Mouse (Mus musculus) kidney, postnatal 0 days (tissue): Measurements from ENCODE around the gene Mmrn2. TPM values are rescaled to one million over a fixed set of nuclear protein-coding genes. Genes with fewer than 3 reads are reported as not detected.

Experiments used
- ATAC-seq: fragments of 200-750 bp; cut with Nextera tagmentation; replicated peaks from 2 replicates; pipeline ENCODE4 v1.8.0; 2017; ENCODE audit warnings: low read depth, moderate number of reproducible peaks, moderate TSS enrichment, moderate library complexity; ENCODE audit not compliant: low FRiP score
- DNase-seq: peaks from one replicate; pipeline ENCODE4 v3.0.0-alpha.2; 2016; ENCODE audit warnings: low spot score
- H3K27ac ChIP-seq: fragments of 300-500 bp; sonication (generic); 2 replicates; pipeline ENCODE4 v1.5.1; 2014; ENCODE audit warnings: mild to moderate bottlenecking
- H3K27me3 ChIP-seq: fragments of 300-500 bp; sonication (generic); 2 replicates; pipeline ENCODE4 v1.6.1; 2014; ENCODE audit warnings: low read length, mixed read lengths; ENCODE audit not compliant: insufficient read depth
- H3K36me3 ChIP-seq: fragments of 300-500 bp; sonication (generic); 2 replicates; pipeline ENCODE4 v1.6.1; 2014; ENCODE audit warnings: low read length, mixed read lengths; ENCODE audit not compliant: insufficient read depth
- H3K4me1 ChIP-seq: fragments of 300-500 bp; sonication (generic); replicated peaks from 2 replicates; pipeline ENCODE4 v1.6.1; 2014; ENCODE audit warnings: antibody characterized with exemption, low read length, mixed read lengths; ENCODE audit not compliant: insufficient read depth
- H3K4me2 ChIP-seq: fragments of 300-500 bp; sonication (generic); 2 replicates; pipeline ENCODE4 v1.6.1; 2014; ENCODE audit warnings: mild to moderate bottlenecking, low read length, moderate library complexity, mixed read lengths
- H3K4me3 ChIP-seq: fragments of 300-500 bp; sonication (generic); replicated peaks from 2 replicates; pipeline ENCODE4 v1.5.1; 2014; ENCODE audit warnings: low read depth, low read length
- H3K9ac ChIP-seq: fragments of 300-500 bp; sonication (generic); 2 replicates; pipeline ENCODE4 v1.6.1; 2014; ENCODE audit warnings: low read depth, low read length
- H3K9me3 ChIP-seq: fragments of 300-500 bp; sonication (generic); replicated peaks from 2 replicates; pipeline ENCODE4 v1.6.1; 2016; ENCODE audit warnings: low read length, inconsistent platforms, mixed read lengths
- CTCF ChIP-seq: IDR thresholded peaks from 2 replicates; pipeline ENCODE4 v1.5.1; 2016; ENCODE audit warnings: antibody characterized with exemption, low read depth, mild to moderate bottlenecking, moderate library complexity
- WGBS: fragments of 180-500 bp; shearing (Covaris S2); extraction: QIAGEN DNeasy Blood & Tissue Kit; methylation state at CpG from one replicate; pipeline ENCODE4 v1.1.7; 2014; 5-methylcytosine and 5-hydroxymethylcytosine counted together
- polyA plus RNA-seq: library from polyadenylated mRNA; unstranded; fragments of >200 nt; fragmentation: Nextera tagmentation; extraction: Ambion mirVana; gene quantifications from 2 replicates; pipeline ENCODE4 v1.2.1, GENCODE M21; 2015

Mmrn2 gene
- polyA plus RNA-seq, 1 experiment from 2014 or later: 16.2 TPM

GRCm38 (mm10) chr14:34398901-34399300 is 23.6 kb downstream of the Mmrn2 start:
- DNase-seq (no peak), ATAC-seq (no peak)
- no peak overlapping the region for H3K9ac ChIP-seq
- no peak overlapping the region for H3K4me2 ChIP-seq
- no peaks in the 10 kb centered on the region for H3K27me3 ChIP-seq
- no peaks in the 10 kb centered on the region for H3K4me1 ChIP-seq
- H3K4me3 ChIP-seq: no peak overlapping the region
- no peak for TF ChIP-seq CTCF
- 0 out of 2 replicates have a peak, but pooled peaks cover 6% of the 10 kb centered on the region for H3K36me3 ChIP-seq
- 90% methylated on average over 21 of the region's 21 CpGs for WGBS
- no peaks in the 10 kb centered on the region for H3K9me3 ChIP-seq
- no peak overlapping the region for H3K27ac ChIP-seq

GRCm38 (mm10) chr14:34399301-34399700 is 24.0 kb downstream of the Mmrn2 start:
- 91% methylated on average over 6 of the region's 6 CpGs for WGBS
- H3K9me3 ChIP-seq: no peaks in the 10 kb centered on the region

GRCm38 (mm10) chr14:34400021-34400420 is 24.8 kb downstream of the Mmrn2 start:
- H3K36me3 ChIP-seq: 0 out of 2 replicates have a peak, but pooled peaks cover 6% of the 10 kb centered on the region
- no peak overlapping the region for H3K27ac ChIP-seq
- H3K4me2 ChIP-seq: no peak overlapping the region
- no peaks in the 10 kb centered on the region for H3K27me3 ChIP-seq
- TF ChIP-seq CTCF: no peak
- no peak for DNase-seq
- ATAC-seq: no peak
- H3K4me3 ChIP-seq: no peak overlapping the region
- no peaks in the 10 kb centered on the region for H3K9me3 ChIP-seq
- no peaks in the 10 kb centered on the region for H3K4me1 ChIP-seq
- H3K9ac ChIP-seq: no peak overlapping the region
- 78% methylated on average over 3 of the region's 3 CpGs for WGBS

More at GRCm38 (mm10) chr14:34399301-34399700, 24.0 kb downstream of the Mmrn2 start:
- no peak overlapping the region for H3K4me3 ChIP-seq
- no peak overlapping the region for H3K27ac ChIP-seq
- H3K27me3 ChIP-seq: no peaks in the 10 kb centered on the region
- 0 out of 2 replicates have a peak, but pooled peaks cover 6% of the 10 kb centered on the region for H3K36me3 ChIP-seq
- no peak overlapping the region for H3K9ac ChIP-seq
- H3K4me1 ChIP-seq: no peaks in the 10 kb centered on the region
- TF ChIP-seq CTCF: no peak
- ATAC-seq: no peak
- no peak overlapping the region for H3K4me2 ChIP-seq
- DNase-seq: no peak

DNA sequence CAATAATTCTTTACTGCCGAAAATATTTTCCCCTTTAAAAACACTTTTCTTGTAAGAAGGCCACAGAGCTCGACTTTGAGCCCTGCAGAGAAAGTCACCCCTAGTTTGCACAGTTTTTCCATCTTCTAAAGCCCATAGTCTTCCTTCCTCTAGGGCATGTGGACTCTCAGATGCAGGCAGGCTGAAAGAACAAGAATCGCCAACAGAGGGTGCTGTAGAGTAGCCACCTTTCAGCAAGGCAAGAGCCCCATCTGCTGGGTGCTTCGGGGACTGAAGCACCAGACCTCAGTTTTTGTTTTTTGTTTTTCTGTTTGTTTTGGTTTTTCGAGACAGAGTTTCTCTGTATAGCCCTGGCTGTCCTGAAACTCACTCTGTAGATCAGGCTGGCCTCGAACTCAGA is 25.9 kb downstream of the Mmrn2 start:
- Histone ChIP-seq H3K9ac (no peak overlapping the region), H3K27me3 (no peaks in the 10 kb centered on the region), H3K4me2 (no peak overlapping the region), H3K9me3 (no peaks in the 10 kb centered on the region), H3K36me3 (0 out of 2 replicates have a peak, but pooled peaks cover 11% of the 10 kb centered on the region), H3K4me1 (no peaks in the 10 kb centered on the region), H3K4me3 (no peak overlapping the region), H3K27ac (no peak overlapping the region)
- 47% methylated on average over 6 of the region's 6 CpGs for WGBS
- TF ChIP-seq CTCF: peak; percentile 97
- DNase-seq: peak; percentile 83
- ATAC-seq: 0 out of 2 replicates have a peak, but pooled peaks have one; percentile 37

DNA sequence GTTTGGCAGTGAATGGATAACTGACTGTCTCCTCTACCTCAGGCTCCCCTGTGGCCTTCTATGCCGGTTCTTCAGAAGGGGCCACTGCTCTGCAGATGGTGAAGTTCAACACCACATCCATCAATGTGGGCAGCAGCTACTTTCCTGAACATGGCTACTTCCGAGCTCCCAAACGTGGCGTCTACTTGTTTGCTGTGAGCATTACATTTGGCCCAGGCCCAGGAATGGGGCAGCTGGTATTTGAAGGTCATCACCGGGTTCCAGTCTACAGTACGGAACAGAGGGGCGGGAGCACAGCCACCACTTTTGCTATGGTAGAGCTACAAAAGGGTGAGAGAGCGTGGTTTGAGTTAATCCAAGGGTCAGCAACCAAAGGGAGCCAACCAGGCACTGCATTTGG is 27.6 kb downstream of the Mmrn2 start:
- Histone ChIP-seq H3K27ac (no peak overlapping the region), H3K27me3 (no peaks in the 10 kb centered on the region), H3K9ac (no peak overlapping the region), H3K36me3 (peaks cover 19% of the 10 kb centered on the region; the same call in 1 of the 2 replicates), H3K9me3 (no peaks in the 10 kb centered on the region), H3K4me3 (no peak overlapping the region), H3K4me2 (no peak overlapping the region), H3K4me1 (no peaks in the 10 kb centered on the region)
- WGBS: 83% methylated on average over 8 of the region's 8 CpGs
- ATAC-seq (no peak), DNase-seq (no peak)
- TF ChIP-seq CTCF: no peak

DNA sequence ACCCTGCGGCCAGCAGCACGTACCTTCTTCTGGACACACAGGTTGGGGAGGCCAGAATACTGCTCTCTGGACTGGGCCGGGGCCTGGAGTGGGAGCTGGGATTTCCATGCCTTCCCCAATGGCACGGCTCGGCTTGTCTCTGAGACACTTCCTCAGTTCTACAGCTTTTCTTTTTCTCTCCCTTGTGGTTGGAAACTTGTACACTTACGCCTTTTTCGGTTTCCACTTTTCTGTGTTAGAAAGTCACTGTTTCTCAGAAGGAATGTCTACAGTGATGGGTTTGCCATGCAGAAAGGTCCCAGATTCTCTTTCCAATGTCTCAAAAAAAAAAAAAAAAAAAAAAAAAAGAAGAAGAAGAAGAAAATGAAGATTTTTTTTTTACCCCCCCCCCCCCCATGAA is 28.2 kb downstream of the Mmrn2 start:
- TF ChIP-seq CTCF: no peak
- Histone ChIP-seq H3K9ac (no peak overlapping the region), H3K9me3 (no peaks in the 10 kb centered on the region), H3K36me3 (peaks cover 19% of the 10 kb centered on the region; the same call in 1 of the 2 replicates), H3K4me1 (no peaks in the 10 kb centered on the region), H3K4me2 (no peak overlapping the region), H3K27ac (no peak overlapping the region), H3K27me3 (no peaks in the 10 kb centered on the region), H3K4me3 (no peak overlapping the region)
- no peak for DNase-seq
- no peak for ATAC-seq
- 95% methylated on average over 7 of the region's 7 CpGs for WGBS

- ATAC-seq (no peak), DNase-seq (no peak)
- no peaks in the 10 kb centered on the region for H3K4me1 ChIP-seq
- no peaks in the 10 kb centered on the region for H3K9me3 ChIP-seq
- no peak overlapping the region for H3K27ac ChIP-seq
- no peaks in the 10 kb centered on the region for H3K27me3 ChIP-seq
- peaks cover 27% of the 10 kb centered on the region; the same call in 1 of the 2 replicates for H3K36me3 ChIP-seq
- WGBS: 94% methylated on average over 6 of the region's 6 CpGs
- no peak overlapping the region for H3K4me3 ChIP-seq
- H3K4me2 ChIP-seq: no peak overlapping the region
- no peak overlapping the region for H3K9ac ChIP-seq
- TF ChIP-seq CTCF: no peak
Observed at GRCm38 (mm10) chr14:34410716-34411115, 35.5 kb downstream of the Mmrn2 start.
